Mouse (Mus musculus): ENCODE data around the gene Trp53. TPM values are rescaled to one million over a fixed set of nuclear protein-coding genes. Genes with fewer than 3 reads are reported as not detected.
"Not testable (repeated sequence)": the region's sequence is repeated elsewhere in the genome, so short reads cannot be mapped to it uniquely, and the experiment has no call there.

The Trp53 gene
- total and polyA plus RNA-seq, 3 experiments, result 76.4 to 212 TPM; not detected in 1

GRCm38 (mm10) chr11:69623006-69623405 lies 42.8 kb downstream of the Trp53 start (continued):
- TF ChIP-seq CHD1 (IDR thresholded peaks at IDR 0.05; ENCODE audit: low read depth, low read length), result no peak
- TF ChIP-seq ELF1 (IDR thresholded peaks at IDR 0.05; ENCODE audit: low read depth, low read length), result no peak
- no peak for TF ChIP-seq ZMIZ1 (IDR thresholded peaks at IDR 0.05; ENCODE audit: low read depth, low read length)

- not testable (repeated sequence) for H3K27ac ChIP-seq (ENCODE audit: control insufficient read depth, low read depth, low read length); H3K27me3 ChIP-seq (ENCODE audit: control insufficient read depth in 1 of 2, insufficient read depth in 2 of 2, low read length in 2 of 2); H3K36me3 ChIP-seq (ENCODE audit: control insufficient read depth in 1 of 2, insufficient read depth in 2 of 2, low read length in 2 of 2); H3K79me2 ChIP-seq (ENCODE audit: control insufficient read depth, insufficient read depth, low read length, poor library complexity); H3K9ac ChIP-seq (ENCODE audit: control insufficient read depth, low read depth, low read length, poor library complexity, severe bottlenecking); DNase-seq (ENCODE audit: low read depth, low spot score); H3K4me3 ChIP-seq (ENCODE audit: control insufficient read depth in 1 of 2, insufficient read depth in 1 of 2, low read depth in 2 of 2, low read length in 2 of 2); H3K9me3 ChIP-seq (replicated peaks; ENCODE audit: insufficient read depth, low read length)
- 0 out of 2 replicates have a peak, but pooled peaks have one; percentile 20 for TF ChIP-seq ZNF384 (IDR thresholded peaks at IDR 0.05; ENCODE audit: low read depth, low read length)
- peaks cover 6 to 12% of the 10 kb centered on the region in 2 experiments for H3K4me1 ChIP-seq (ENCODE audit: control insufficient read depth in 1 of 2, insufficient read depth in 2 of 2, low read length in 2 of 2)
Observed at GRCm38 (mm10) chr11:69624339-69624738, 44.2 kb downstream of the Trp53 start.

GRCm38 (mm10) chr11:69628286-69628685 lies 48.1 kb downstream of the Trp53 start:
- Histone ChIP-seq H3K79me2 (ENCODE audit: control insufficient read depth, insufficient read depth, low read length, poor library complexity) (peaks cover 5% of the 10 kb centered on the region), H3K9ac (ENCODE audit: control insufficient read depth, low read depth, low read length, poor library complexity, severe bottlenecking) (0 out of 2 replicates have a peak overlapping the region, but pooled peaks have one; percentile 23), H3K4me1 (ENCODE audit: control insufficient read depth in 1 of 2, insufficient read depth in 2 of 2, low read length in 2 of 2) (peaks cover 3 to 11% of the 10 kb centered on the region in 2 experiments; a peak in 3 of 4 replicates), H3K9me3 (replicated peaks; ENCODE audit: insufficient read depth, low read length) (no peaks in the 10 kb centered on the region), H3K27me3 (ENCODE audit: control insufficient read depth in 1 of 2, insufficient read depth in 2 of 2, low read length in 2 of 2) (no peaks in the 10 kb centered on the region), H3K27ac (ENCODE audit: control insufficient read depth, low read depth, low read length) (no peak overlapping the region), H3K36me3 (ENCODE audit: control insufficient read depth in 1 of 2, insufficient read depth in 2 of 2, low read length in 2 of 2) (peaks cover 0 to 8% of the 10 kb centered on the region in 2 experiments; a peak in 2 of 4 replicates), H3K4me3 (ENCODE audit: control insufficient read depth in 1 of 2, insufficient read depth in 1 of 2, low read depth in 2 of 2, low read length in 2 of 2) (peak overlapping the region in 1 of 2 experiments; percentile 12; a peak in 2 of 4 replicates)
- TF ChIP-seq USF1 (IDR thresholded peaks at IDR 0.05; ENCODE audit: low read depth, low read length) (no peak), ZC3H11A (IDR thresholded peaks at IDR 0.05; ENCODE audit: low read depth, low read length) (peak; percentile 42; the same call in 1 of the 2 replicates), TCF12 (IDR thresholded peaks at IDR 0.05; ENCODE audit: low read depth, low read length) (0 out of 2 replicates have a peak, but pooled peaks have one; percentile 14), SMC3 (IDR thresholded peaks at IDR 0.05; ENCODE audit: low read depth, low read length) (peak; percentile 72), JUND (IDR thresholded peaks at IDR 0.05; ENCODE audit: low read depth, low read length) (no peak), ETS1 (IDR thresholded peaks at IDR 0.05; ENCODE audit: low read depth, low read length) (no peak), ZMIZ1 (IDR thresholded peaks at IDR 0.05; ENCODE audit: low read depth, low read length) (no peak), RCOR1 (IDR thresholded peaks at IDR 0.05; ENCODE audit: low read depth, low read length) (no peak), NRF1 (IDR thresholded peaks at IDR 0.05; ENCODE audit: insufficient read depth, low read depth, low read length, poor library complexity, severe bottlenecking) (0 out of 2 replicates have a peak, but pooled peaks have one; percentile 9), HCFC1 (IDR thresholded peaks at IDR 0.05; ENCODE audit: low read depth, low read length) (0 out of 2 replicates have a peak, but pooled peaks have one; percentile 28), ZKSCAN1 (IDR thresholded peaks at IDR 0.05; ENCODE audit: low read depth, low read length) (no peak), MAZ (IDR thresholded peaks at IDR 0.05; ENCODE audit: low read depth, low read length) (peak; percentile 36; the same call in 1 of the 2 replicates), SIN3A (IDR thresholded peaks at IDR 0.05; ENCODE audit: low read length) (peak; percentile 69), RAD21 (IDR thresholded peaks at IDR 0.05; ENCODE audit: low read depth, low read length) (peak; percentile 55), POLR2A (IDR thresholded peaks at IDR 0.05; ENCODE audit: control insufficient read depth in 1 of 2, insufficient read depth in 1 of 2, low read depth in 1 of 2, low read length in 2 of 2, poor library complexity in 1 of 2) (no peak), KAT2A (conservative IDR thresholded peaks at IDR 0.05; ENCODE audit: low read depth, low read length) (no peak), ZNF384 (IDR thresholded peaks at IDR 0.05; ENCODE audit: low read depth, low read length) (0 out of 2 replicates have a peak, but pooled peaks have one; percentile 40), MYC (IDR thresholded peaks at IDR 0.05; ENCODE audit: low read depth, low read length) (0 out of 2 replicates have a peak, but pooled peaks have one; percentile 41), BHLHE40 (IDR thresholded peaks at IDR 0.05; ENCODE audit: borderline replicate concordance, low read depth, low read length) (0 out of 2 replicates have a peak, but pooled peaks have one; percentile 14), NELFE (IDR thresholded peaks at IDR 0.05; ENCODE audit: low read depth, low read length) (0 out of 2 replicates have a peak, but pooled peaks have one; percentile 20), CTCF (IDR thresholded peaks at IDR 0.05 in 2 of 3, conservative IDR thresholded peaks at IDR 0.05 in 1 of 3; ENCODE audit: control insufficient read depth in 1 of 3, insufficient read depth in 1 of 3, low read depth in 2 of 3, low read length in 3 of 3, poor library complexity in 1 of 3, severe bottlenecking in 1 of 3) (peak; percentile 94 to 97 (median 97)), MXI1 (IDR thresholded peaks at IDR 0.05; ENCODE audit: low read depth, low read length) (no peak)
- DNase-seq (ENCODE audit: low read depth, low spot score), result peak; percentile 90

Measured in MEL (cell line).